Mouse (Mus musculus) midbrain, embryonic 15.5 days (tissue): ENCODE data around the gene 1110051M20Rik. TPM values are rescaled to one million over a fixed set of nuclear protein-coding genes. Genes with fewer than 3 reads are reported as not detected.
A peak's percentile ranks its signal among the peaks of the same experiment; 100 is the strongest.

Experiments used
- ATAC-seq: fragments of 200-750 bp; cut with Nextera tagmentation; replicated peaks from 2 replicates; pipeline ENCODE4 v1.8.0; 2017; ENCODE audit warnings: moderate TSS enrichment
- H3K27ac ChIP-seq: fragments of 300-500 bp; sonication (generic); 2 replicates; pipeline ENCODE4 v1.5.1; 2015; ENCODE audit warnings: mild to moderate bottlenecking, inconsistent platforms
- H3K27me3 ChIP-seq: fragments of 300-500 bp; sonication (generic); replicated peaks from 2 replicates; pipeline ENCODE4 v1.6.1; 2015; ENCODE audit warnings: inconsistent platforms
- H3K36me3 ChIP-seq: fragments of 300-500 bp; sonication (generic); replicated peaks from 2 replicates; pipeline ENCODE4 v1.6.1; 2015; ENCODE audit warnings: inconsistent platforms
- H3K4me1 ChIP-seq: fragments of 300-500 bp; sonication (generic); 2 replicates; pipeline ENCODE4 v1.6.1; 2015; ENCODE audit warnings: inconsistent platforms
- H3K4me2 ChIP-seq: fragments of 300-500 bp; sonication (generic); 2 replicates; pipeline ENCODE4 v1.6.1; 2015; ENCODE audit warnings: inconsistent platforms, mild to moderate bottlenecking, moderate library complexity
- H3K4me3 ChIP-seq: fragments of 300-500 bp; sonication (generic); 2 replicates; pipeline ENCODE4 v1.5.1; 2015; ENCODE audit warnings: mild to moderate bottlenecking, inconsistent platforms
- H3K9ac ChIP-seq: fragments of 300-500 bp; sonication (generic); 2 replicates; pipeline ENCODE4 v1.6.1; 2015; ENCODE audit warnings: mild to moderate bottlenecking, inconsistent platforms
- H3K9me3 ChIP-seq: fragments of 300-500 bp; sonication (generic); 2 replicates; pipeline ENCODE4 v1.6.1; 2016; ENCODE audit warnings: inconsistent platforms
- WGBS: fragments of 180-500 bp; shearing (Covaris S2); methylation state at CpG from one replicate; pipeline ENCODE4 v1.1.7; 2015; ENCODE audit warnings: mixed read lengths; 5-methylcytosine and 5-hydroxymethylcytosine counted together
- polyA plus RNA-seq: library from polyadenylated mRNA; unstranded; fragments of >200 nt; fragmentation: Nextera tagmentation; extraction: Ambion mirVana; gene quantifications from 2 replicates; pipeline ENCODE4 v1.2.1, GENCODE M21; 2015

1110051M20Rik gene
- polyA plus RNA-seq, 1 experiment from 2014 or later, result 179 TPM

DNA sequence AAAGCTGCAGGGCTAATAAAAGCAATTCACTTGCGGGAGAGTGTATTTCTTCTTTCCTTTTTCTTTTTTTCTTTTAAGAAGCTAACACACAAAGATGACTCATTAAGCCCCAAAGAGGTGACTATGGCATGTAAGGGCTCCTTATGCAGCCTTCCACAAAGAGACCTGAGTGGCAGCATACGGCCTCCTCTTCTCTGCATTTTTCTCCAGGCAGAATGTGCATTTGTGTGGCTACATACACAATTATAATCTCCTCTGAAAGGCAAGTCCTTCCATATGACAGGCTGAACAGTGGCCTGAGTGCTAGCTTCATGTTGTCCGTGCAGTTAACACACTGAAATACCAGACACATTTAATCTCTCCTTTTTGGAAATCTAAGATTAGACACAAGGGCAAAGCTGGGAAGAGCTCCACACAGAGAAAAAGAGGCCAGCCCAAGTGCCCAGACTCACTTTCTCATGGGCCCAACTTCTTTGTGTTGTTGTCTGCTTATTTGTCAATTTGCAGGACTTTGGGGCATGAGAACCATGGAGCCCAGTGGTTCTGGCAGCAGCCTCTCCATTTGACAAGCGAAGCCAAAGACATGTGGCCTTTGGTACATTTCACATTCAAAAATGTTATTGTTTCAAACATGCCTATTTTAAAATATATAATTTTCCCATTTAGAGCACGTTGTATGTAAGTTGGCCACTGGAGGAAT lies 7.2 kb downstream of the 1110051M20Rik start:
- H3K4me1 ChIP-seq, result peaks cover 2% of the 10 kb centered on the region; the same call in 1 of the 2 replicates
- no peaks in the 10 kb centered on the region for H3K9me3 ChIP-seq
- H3K4me3 ChIP-seq, result no peak overlapping the region
- 50% methylated on average over 5 of the region's 5 CpGs for WGBS
- no peaks in the 10 kb centered on the region for H3K27me3 ChIP-seq
- no peak for ATAC-seq
- no peak overlapping the region for H3K9ac ChIP-seq
- no peak overlapping the region for H3K4me2 ChIP-seq
- H3K27ac ChIP-seq, result 0 out of 2 replicates have a peak overlapping the region, but pooled peaks have one; percentile 0
- H3K36me3 ChIP-seq, result no peaks in the 10 kb centered on the region

DNA sequence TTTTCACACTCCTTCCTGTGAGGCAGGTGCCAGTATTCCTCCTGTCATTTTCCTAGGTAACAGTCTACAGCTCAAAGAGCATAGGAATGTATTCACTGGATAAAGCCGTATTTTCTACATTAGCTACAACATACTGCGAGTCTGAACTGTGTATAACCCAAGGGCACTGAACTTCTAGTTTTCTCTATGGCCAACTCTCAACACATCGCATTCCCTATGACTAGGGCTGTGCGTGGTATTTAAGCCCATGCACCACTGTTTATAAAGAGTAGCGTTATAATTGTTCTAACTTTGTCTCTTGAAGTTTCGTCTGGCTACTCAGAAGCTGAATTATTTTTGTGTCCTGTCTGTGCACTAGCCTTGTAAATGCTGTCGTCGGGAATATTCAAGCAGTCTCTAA lies 7.8 kb downstream of the 1110051M20Rik start:
- H3K27me3 ChIP-seq, result no peaks in the 10 kb centered on the region
- H3K4me1 ChIP-seq, result no peaks in the 10 kb centered on the region
- H3K9ac ChIP-seq, result no peak overlapping the region
- no peak overlapping the region for H3K27ac ChIP-seq
- no peaks in the 10 kb centered on the region for H3K36me3 ChIP-seq
- H3K9me3 ChIP-seq, result no peaks in the 10 kb centered on the region
- WGBS, result 59% methylated on average over 8 of the region's 8 CpGs
- ATAC-seq, result no peak
- H3K4me2 ChIP-seq, result no peak overlapping the region
- no peak overlapping the region for H3K4me3 ChIP-seq

DNA sequence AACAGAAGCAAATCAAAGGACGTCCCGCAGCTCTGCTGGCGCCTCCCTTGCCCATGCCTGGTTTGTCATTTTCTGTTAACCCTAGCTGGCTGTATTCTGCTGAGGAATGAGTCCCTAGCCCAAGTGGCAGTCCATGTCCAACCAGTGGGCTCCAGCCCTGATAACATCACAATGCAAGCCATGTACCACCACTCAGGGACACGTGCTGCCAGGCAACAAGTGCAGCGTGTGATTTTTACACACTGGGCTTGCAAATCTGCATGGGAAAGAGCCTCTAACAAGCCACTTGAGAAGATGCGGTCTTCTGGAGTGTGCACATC lies 13.9 kb downstream of the 1110051M20Rik start:
- Histone ChIP-seq H3K4me2 (peak overlapping the region; percentile 17), H3K4me1 (peaks cover 24% of the 10 kb centered on the region)
- 3% methylated on average over 6 of the region's 6 CpGs for WGBS

GRCm38 (mm10) chr2:91429915-91430599 lies 14.4 kb downstream of the 1110051M20Rik start:
- H3K27ac ChIP-seq, result peak overlapping the region; percentile 59
- peak; percentile 79 for ATAC-seq
- no peaks in the 10 kb centered on the region for H3K36me3 ChIP-seq
- 5% methylated on average over 9 of the region's 9 CpGs for WGBS
- H3K9me3 ChIP-seq, result no peaks in the 10 kb centered on the region
- no peak overlapping the region for H3K9ac ChIP-seq
- no peaks in the 10 kb centered on the region for H3K27me3 ChIP-seq
- peak overlapping the region; percentile 17 for H3K4me2 ChIP-seq
- H3K4me3 ChIP-seq, result no peak overlapping the region
- H3K4me1 ChIP-seq, result peaks cover 24% of the 10 kb centered on the region

More for the DNA sequence above, 13.9 kb downstream of the 1110051M20Rik start:
- Histone ChIP-seq H3K9ac (no peak overlapping the region), H3K36me3 (no peaks in the 10 kb centered on the region), H3K27ac (peak overlapping the region; percentile 59), H3K27me3 (no peaks in the 10 kb centered on the region), H3K9me3 (no peaks in the 10 kb centered on the region), H3K4me3 (no peak overlapping the region)
- peak; percentile 86 for ATAC-seq

GRCm38 (mm10) chr2:91429146-91429545 lies 15.4 kb downstream of the 1110051M20Rik start:
- Histone ChIP-seq H3K4me2 (no peak overlapping the region), H3K36me3 (no peaks in the 10 kb centered on the region), H3K9me3 (no peaks in the 10 kb centered on the region), H3K27me3 (no peaks in the 10 kb centered on the region), H3K4me1 (peaks cover 24% of the 10 kb centered on the region), H3K4me3 (no peak overlapping the region), H3K27ac (peak overlapping the region; percentile 59; the same call in 1 of the 2 replicates), H3K9ac (no peak overlapping the region)
- WGBS, result 79% methylated on average over 3 of the region's 3 CpGs
- ATAC-seq, result no peak

GRCm38 (mm10) chr2:91426321-91426720 lies 18.2 kb downstream of the 1110051M20Rik start:
- H3K9me3 ChIP-seq, result no peaks in the 10 kb centered on the region
- H3K4me3 ChIP-seq, result no peak overlapping the region
- ATAC-seq, result no peak
- WGBS, result 90% methylated on average over 1 of the region's 1 CpGs
- peaks cover 22% of the 10 kb centered on the region for H3K4me1 ChIP-seq
- H3K27me3 ChIP-seq, result no peaks in the 10 kb centered on the region
- H3K36me3 ChIP-seq, result peaks cover 4% of the 10 kb centered on the region
- H3K9ac ChIP-seq, result no peak overlapping the region
- no peak overlapping the region for H3K27ac ChIP-seq
- H3K4me2 ChIP-seq, result no peak overlapping the region

DNA sequence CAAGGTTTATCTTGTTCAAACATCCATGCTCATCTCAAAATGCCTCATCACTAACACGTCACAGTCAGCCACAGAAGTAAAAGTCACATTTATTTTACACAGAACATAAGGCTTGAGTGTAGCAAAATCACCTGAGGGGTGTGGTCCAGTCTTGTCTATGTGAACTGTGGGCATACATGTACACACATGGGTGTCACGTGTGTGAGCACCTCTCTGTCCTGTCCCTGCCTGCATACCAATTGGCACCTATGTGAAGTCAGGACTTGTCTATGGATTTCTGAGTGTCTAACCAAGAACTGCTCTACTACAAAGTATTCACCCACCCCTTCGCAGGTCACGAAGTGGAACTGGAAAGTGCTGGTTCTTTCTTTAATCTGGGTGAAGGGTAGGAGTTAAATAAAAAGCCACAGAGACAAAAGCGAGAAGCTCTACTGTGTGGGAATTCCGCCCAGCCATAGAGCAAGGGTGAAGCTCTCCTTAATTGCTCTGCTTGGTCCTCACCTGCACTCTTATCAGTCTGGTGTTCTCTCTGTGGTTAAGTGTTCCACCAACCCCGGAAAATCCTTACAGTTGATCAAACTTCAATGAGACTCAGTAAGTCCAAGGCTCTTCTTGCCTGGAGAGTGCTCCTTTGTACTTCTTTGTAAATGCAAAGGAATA lies 20.3 kb downstream of the 1110051M20Rik start:
- H3K27ac ChIP-seq, result no peak overlapping the region
- no peak overlapping the region for H3K4me2 ChIP-seq
- no peaks in the 10 kb centered on the region for H3K27me3 ChIP-seq
- WGBS, result 85% methylated on average over 7 of the region's 7 CpGs
- H3K4me1 ChIP-seq, result peaks cover 1% of the 10 kb centered on the region
- no peak overlapping the region for H3K9ac ChIP-seq
- no peak overlapping the region for H3K4me3 ChIP-seq
- H3K9me3 ChIP-seq, result no peaks in the 10 kb centered on the region
- peaks cover 21% of the 10 kb centered on the region for H3K36me3 ChIP-seq
- ATAC-seq, result no peak

- Histone ChIP-seq H3K4me1 (no peaks in the 10 kb centered on the region), H3K4me2 (no peak overlapping the region), H3K27me3 (no peaks in the 10 kb centered on the region), H3K36me3 (peaks cover 21% of the 10 kb centered on the region), H3K9me3 (no peaks in the 10 kb centered on the region), H3K9ac (no peak overlapping the region), H3K4me3 (no peak overlapping the region), H3K27ac (no peak overlapping the region)
- WGBS, result 70% methylated on average over 5 of the region's 5 CpGs
- no peak for ATAC-seq
Measured at GRCm38 (mm10) chr2:91421641-91422040, 22.9 kb downstream of the 1110051M20Rik start.

DNA sequence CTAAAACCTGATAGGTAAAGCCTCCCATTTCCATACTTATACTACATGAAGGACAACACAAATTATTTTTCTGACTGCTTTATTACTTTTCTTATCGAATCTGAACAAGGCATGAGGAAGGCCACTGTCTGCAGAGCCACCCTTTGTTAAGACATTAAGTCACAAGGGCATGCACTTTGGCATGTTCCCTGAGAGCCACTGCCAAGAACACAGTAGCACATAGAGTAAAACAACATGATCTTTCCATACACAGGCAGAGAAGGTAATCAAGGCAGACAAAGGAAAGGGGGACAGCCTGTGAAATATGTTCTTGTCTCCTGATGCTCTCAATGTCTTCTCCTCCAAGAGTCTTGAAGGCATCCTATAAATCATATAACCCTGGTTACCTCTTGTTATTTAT lies 30.7 kb downstream of the 1110051M20Rik start:
- 88% methylated on average over 1 of the region's 1 CpGs for WGBS
- no peaks in the 10 kb centered on the region for H3K27me3 ChIP-seq
- H3K9ac ChIP-seq, result no peak overlapping the region
- no peaks in the 10 kb centered on the region for H3K36me3 ChIP-seq
- no peak overlapping the region for H3K4me2 ChIP-seq
- H3K4me1 ChIP-seq, result peaks cover 3% of the 10 kb centered on the region; the same call in 1 of the 2 replicates
- no peak overlapping the region for H3K4me3 ChIP-seq
- no peaks in the 10 kb centered on the region for H3K9me3 ChIP-seq
- H3K27ac ChIP-seq, result no peak overlapping the region
- no peak for ATAC-seq

GRCm38 (mm10) chr2:91412361-91412760 lies 32.1 kb downstream of the 1110051M20Rik start:
- Histone ChIP-seq H3K9ac (no peak overlapping the region), H3K4me3 (no peak overlapping the region), H3K27ac (no peak overlapping the region), H3K4me2 (no peak overlapping the region), H3K27me3 (no peaks in the 10 kb centered on the region), H3K4me1 (peaks cover 3% of the 10 kb centered on the region; the same call in 1 of the 2 replicates), H3K9me3 (no peaks in the 10 kb centered on the region), H3K36me3 (no peaks in the 10 kb centered on the region)
- WGBS, result 80% methylated on average over 5 of the region's 5 CpGs
- ATAC-seq, result no peak

- no peak for ATAC-seq
- peaks cover 3% of the 10 kb centered on the region; the same call in 1 of the 2 replicates for H3K4me1 ChIP-seq
- no peaks in the 10 kb centered on the region for H3K36me3 ChIP-seq
- no peak overlapping the region for H3K9ac ChIP-seq
- no peak overlapping the region for H3K4me3 ChIP-seq
- H3K4me2 ChIP-seq, result no peak overlapping the region
- no peak overlapping the region for H3K27ac ChIP-seq
- H3K9me3 ChIP-seq, result no peaks in the 10 kb centered on the region
- WGBS, result 64% methylated on average over 2 of the region's 2 CpGs
- no peaks in the 10 kb centered on the region for H3K27me3 ChIP-seq
Measured at GRCm38 (mm10) chr2:91411473-91411872, 33.0 kb downstream of the 1110051M20Rik start.

- H3K4me2 ChIP-seq, result no peak overlapping the region
- no peak overlapping the region for H3K9ac ChIP-seq
- H3K27ac ChIP-seq, result no peak overlapping the region
- WGBS, result 87% methylated on average over 2 of the region's 2 CpGs
- H3K9me3 ChIP-seq, result no peaks in the 10 kb centered on the region
- no peak overlapping the region for H3K4me3 ChIP-seq
- no peaks in the 10 kb centered on the region for H3K36me3 ChIP-seq
- H3K4me1 ChIP-seq, result peaks cover 3% of the 10 kb centered on the region; the same call in 1 of the 2 replicates
- no peaks in the 10 kb centered on the region for H3K27me3 ChIP-seq
- no peak for ATAC-seq
Measured at GRCm38 (mm10) chr2:91408031-91408430, 36.5 kb downstream of the 1110051M20Rik start.
